Mouse (Mus musculus): ENCODE measurements around the gene Tnfrsf13b. TPM values are rescaled to one million over a fixed set of nuclear protein-coding genes. Genes with fewer than 3 reads are reported as not detected.

The Tnfrsf13b gene
- total and polyA plus RNA-seq, 3 experiments, result 260 to 356 (median 338) TPM

- peaks cover 14% of the 10 kb centered on the region for H3K27me3 ChIP-seq (replicated peaks)
- no peaks in the 10 kb centered on the region for H3K36me3 ChIP-seq (replicated peaks in 1 of 2; ENCODE audit: control insufficient read depth in 1 of 2, insufficient read depth in 1 of 2, low read length in 1 of 2)
- in situ Hi-C loops (cut with MboI; ENCODE audit: low pct_ligation_motif_present, low pct_unique_long_range_greater_than_20kb, low sequenced_read_pairs) (loop anchor here (10.0 kb wide), 1 partner anchor 308 kb away; the partner anchor contains the start of gene B9d1), dilution Hi-C loops (cut with MboI; ENCODE audit: extremely low pct_ligation_motif_present, extremely low pct_unique_long_range_greater_than_20kb, low sequenced_read_pairs) (no loop called here)
- no peak overlapping the region for H3K4me3 ChIP-seq (replicated peaks in 1 of 3; ENCODE audit: low read depth in 2 of 3, low read length in 2 of 3, poor library complexity in 1 of 3)
- no peak overlapping the region for H3K27ac ChIP-seq (ENCODE audit: insufficient read depth, low read depth)
- H3K4me2 ChIP-seq (ENCODE audit: insufficient read depth, low read depth, poor library complexity, severe bottlenecking), result no peak overlapping the region
- no peak for DNase-seq (ENCODE audit: extremely low read depth)
- peaks cover 0 to 3% of the 10 kb centered on the region in 2 experiments; a peak in 2 of 4 replicates for H3K4me1 ChIP-seq (ENCODE audit: control insufficient read depth in 1 of 2, insufficient read depth in 2 of 2)
- no peaks in the 10 kb centered on the region for H3K79me2 ChIP-seq (replicated peaks; ENCODE audit: control insufficient read depth, extremely low read depth, insufficient read depth, poor library complexity, severe bottlenecking)
- TF ChIP-seq SIN3A (IDR thresholded peaks at IDR 0.05; ENCODE audit: low read length) (no peak), RAD21 (IDR thresholded peaks at IDR 0.05; ENCODE audit: low read depth, low read length) (no peak), E2F4 (IDR thresholded peaks at IDR 0.05; ENCODE audit: insufficient replicate concordance, low read depth, low read length) (no peak), NRF1 (IDR thresholded peaks at IDR 0.05; ENCODE audit: low read depth, low read length) (no peak), IRF4 (IDR thresholded peaks at IDR 0.05; ENCODE audit: low read depth, low read length) (no peak), USF1 (IDR thresholded peaks at IDR 0.05; ENCODE audit: low read depth, low read length) (no peak), BHLHE40 (IDR thresholded peaks at IDR 0.05; ENCODE audit: low read depth, low read length) (no peak), POLR2AphosphoS2 (IDR thresholded peaks at IDR 0.05; ENCODE audit: low read depth, low read length) (no peak)
- H3K9ac ChIP-seq (ENCODE audit: insufficient read depth, low read depth), result no peak overlapping the region
- H3K9me3 ChIP-seq (replicated peaks; ENCODE audit: low read length), result no peaks in the 10 kb centered on the region
Measured at GRCm38 (mm10) chr11:61196616-61197353, 70.2 kb downstream of the Tnfrsf13b start.

GRCm38 (mm10) chr11:61197935-61198334 lies 71.4 kb downstream of the Tnfrsf13b start:
- in situ Hi-C loops (cut with MboI; ENCODE audit: low pct_ligation_motif_present, low pct_unique_long_range_greater_than_20kb, low sequenced_read_pairs), result loop anchor here (10.0 kb wide), 1 partner anchor 307 kb away; the partner anchor contains the start of gene B9d1
- Histone ChIP-seq H3K27me3 (replicated peaks) (peaks cover 14% of the 10 kb centered on the region), H3K4me1 (ENCODE audit: control insufficient read depth in 1 of 2, insufficient read depth in 2 of 2) (peaks cover 0 to 3% of the 10 kb centered on the region in 2 experiments; a peak in 2 of 4 replicates), H3K27ac (ENCODE audit: insufficient read depth, low read depth) (no peak overlapping the region), H3K9ac (ENCODE audit: insufficient read depth, low read depth) (no peak overlapping the region), H3K4me3 (replicated peaks in 1 of 3; ENCODE audit: low read depth in 2 of 3, low read length in 2 of 3, poor library complexity in 1 of 3) (no peak overlapping the region), H3K36me3 (replicated peaks in 1 of 2; ENCODE audit: control insufficient read depth in 1 of 2, insufficient read depth in 1 of 2, low read length in 1 of 2) (no peaks in the 10 kb centered on the region), H3K9me3 (replicated peaks; ENCODE audit: low read length) (no peaks in the 10 kb centered on the region), H3K79me2 (replicated peaks; ENCODE audit: control insufficient read depth, extremely low read depth, insufficient read depth, poor library complexity, severe bottlenecking) (no peaks in the 10 kb centered on the region), H3K4me2 (ENCODE audit: insufficient read depth, low read depth, poor library complexity, severe bottlenecking) (no peak overlapping the region)
- dilution Hi-C loops (cut with MboI; ENCODE audit: extremely low pct_ligation_motif_present, extremely low pct_unique_long_range_greater_than_20kb, low sequenced_read_pairs), result no loop called here
- no peak for DNase-seq (ENCODE audit: extremely low read depth)
- TF ChIP-seq MAX (IDR thresholded peaks at IDR 0.05; ENCODE audit: low read length), result no peak
- no peak for TF ChIP-seq NELFE (IDR thresholded peaks at IDR 0.05; ENCODE audit: low read depth, low read length)
- no peak for TF ChIP-seq ELF1 (IDR thresholded peaks at IDR 0.05; ENCODE audit: low read depth, low read length)

Other genes starting within 250 kb of the Tnfrsf13b start
- 83.0 and 83.6 TPM in 2 replicates for gene Tmem11, start 247.5 kb upstream of the Tnfrsf13b start, total RNA-seq (2012; rRNA removed)
- 62.8 and 71.1 TPM in 2 replicates for gene Tmem11, start 247.5 kb upstream of the Tnfrsf13b start, total RNA-seq (2014; rRNA removed)
- gene Tmem11, start 247.5 kb upstream of the Tnfrsf13b start, polyA plus RNA-seq (2012; ENCODE audit: insufficient read length, low read depth), result 112 and 117 TPM in 2 replicates
- gene Natd1, start 212.0 kb upstream of the Tnfrsf13b start, total RNA-seq (2012; rRNA removed), result 3.1 and 5.0 TPM in 2 replicates
- gene Natd1, start 212.0 kb upstream of the Tnfrsf13b start, total RNA-seq (2014; rRNA removed), result 1.9 and 2.1 TPM in 2 replicates
- gene Natd1, start 212.0 kb upstream of the Tnfrsf13b start, polyA plus RNA-seq (2012; ENCODE audit: insufficient read length, low read depth), result 4.3 and 5.2 TPM in 2 replicates
- 35.2 and 35.5 TPM in 2 replicates for gene Map2k3, start 194.7 kb upstream of the Tnfrsf13b start, total RNA-seq (2012; rRNA removed)
- gene Map2k3, start 194.7 kb upstream of the Tnfrsf13b start, total RNA-seq (2014; rRNA removed), result 11.2 and 13.7 TPM in 2 replicates
- gene Map2k3, start 194.7 kb upstream of the Tnfrsf13b start, polyA plus RNA-seq (2012; ENCODE audit: insufficient read length, low read depth), result 87.6 and 92.5 TPM in 2 replicates
- gene Kcnj12, start 104.2 kb upstream of the Tnfrsf13b start, total RNA-seq (2012; rRNA removed), result not detected in 2 replicates
- gene Kcnj12, start 104.2 kb upstream of the Tnfrsf13b start, total RNA-seq (2014; rRNA removed), result not detected in 2 replicates
- gene Kcnj12, start 104.2 kb upstream of the Tnfrsf13b start, polyA plus RNA-seq (2012; ENCODE audit: insufficient read length, low read depth), result not detected in 2 replicates
- 56.7 and 65.3 TPM in 2 replicates for gene Usp22, start 48.3 kb downstream of the Tnfrsf13b start, total RNA-seq (2012; rRNA removed)
- gene Usp22, start 48.3 kb downstream of the Tnfrsf13b start, total RNA-seq (2014; rRNA removed), result 51.9 and 54.7 TPM in 2 replicates
- 38.9 and 48.1 TPM in 2 replicates for gene Usp22, start 48.3 kb downstream of the Tnfrsf13b start, polyA plus RNA-seq (2012; ENCODE audit: insufficient read length, low read depth)
- gene Aldh3a1, start 80.8 kb downstream of the Tnfrsf13b start, total RNA-seq (2012; rRNA removed), result 0.25 and 0.29 TPM in 2 replicates
- 0.12 TPM in 1 of 2 replicates, not detected in the other for gene Aldh3a1, start 80.8 kb downstream of the Tnfrsf13b start, total RNA-seq (2014; rRNA removed)
- gene Aldh3a1, start 80.8 kb downstream of the Tnfrsf13b start, polyA plus RNA-seq (2012; ENCODE audit: insufficient read length, low read depth), result 0.13 TPM in 1 of 2 replicates, not detected in the other
- 25.1 and 26.3 TPM in 2 replicates for gene Aldh3a2, start 140.7 kb downstream of the Tnfrsf13b start, total RNA-seq (2012; rRNA removed)
- 18.5 and 19.5 TPM in 2 replicates for gene Aldh3a2, start 140.7 kb downstream of the Tnfrsf13b start, total RNA-seq (2014; rRNA removed)
- gene Aldh3a2, start 140.7 kb downstream of the Tnfrsf13b start, polyA plus RNA-seq (2012; ENCODE audit: insufficient read length, low read depth), result 28.4 and 29.8 TPM in 2 replicates
- 0.38 and 0.68 TPM in 2 replicates for gene Slc47a2, start 216.1 kb downstream of the Tnfrsf13b start, total RNA-seq (2012; rRNA removed)
- 0.08 and 0.24 TPM in 2 replicates for gene Slc47a2, start 216.1 kb downstream of the Tnfrsf13b start, total RNA-seq (2014; rRNA removed)
- gene Slc47a2, start 216.1 kb downstream of the Tnfrsf13b start, polyA plus RNA-seq (2012; ENCODE audit: insufficient read length, low read depth), result 0.37 and 0.39 TPM in 2 replicates